Mouse (Mus musculus) C2C12 (cell line): Measurements from ENCODE around the gene Scaper. TPM values are rescaled to one million over a fixed set of nuclear protein-coding genes. Genes with fewer than 3 reads are reported as not detected.

ENCODE experiments used
- H3K27me3 ChIP-seq: one replicate; pipeline ENCODE4 v1.6.1; 2011; ENCODE audit not compliant: control insufficient read depth, insufficient read depth, insufficient read length
- H3K36me3 ChIP-seq: one replicate; pipeline ENCODE4 v1.6.1; 2011; ENCODE audit not compliant: control insufficient read depth, insufficient read depth
- H3K4me3 ChIP-seq: one replicate; pipeline ENCODE4 v1.5.1; 2011; ENCODE audit warnings: mild to moderate bottlenecking, control low read depth; ENCODE audit not compliant: poor library complexity, insufficient read depth, severe bottlenecking
- H3K79me2 ChIP-seq: one replicate; pipeline ENCODE4 v1.6.1; 2011; ENCODE audit not compliant: control insufficient read depth, insufficient read depth
- H3K79me3 ChIP-seq: one replicate; pipeline ENCODE4 v1.6.1; 2011; ENCODE audit warnings: low read depth, control low read depth
- H3ac ChIP-seq: one replicate; pipeline ENCODE3; 2011; ENCODE audit warnings: low read depth; ENCODE audit not compliant: control insufficient read depth, insufficient read length
- CEBPB ChIP-seq: IDR thresholded peaks from one replicate; pipeline ENCODE4 v1.6.1; 2011; ENCODE audit warnings: low read depth, mild to moderate bottlenecking, control low read depth, moderate library complexity
- CTCF ChIP-seq: IDR thresholded peaks from one replicate; pipeline ENCODE4 v1.5.1; 2011; ENCODE audit not compliant: control insufficient read depth, insufficient read depth, insufficient read length
- FOSL1 ChIP-seq: IDR thresholded peaks from one replicate; pipeline ENCODE4 v1.8.0; 2011; ENCODE audit warnings: mild to moderate bottlenecking, low read length; ENCODE audit not compliant: poor library complexity, insufficient read depth, severe bottlenecking
- MAX ChIP-seq: IDR thresholded peaks from one replicate; pipeline ENCODE4 v1.6.1; 2011; ENCODE audit warnings: mild to moderate bottlenecking, control low read depth
- MYOD1 ChIP-seq: IDR thresholded peaks from one replicate; pipeline ENCODE4 v1.6.1; 2011; ENCODE audit warnings: low read depth; ENCODE audit not compliant: control insufficient read depth, insufficient read length
- MYOG ChIP-seq: IDR thresholded peaks from one replicate; pipeline ENCODE4 v1.6.1; 2011; ENCODE audit not compliant: control insufficient read depth, insufficient read length; ENCODE audit errors: extremely low read depth
- USF1 ChIP-seq: IDR thresholded peaks from one replicate; pipeline ENCODE4 v1.6.1; 2011; ENCODE audit warnings: low read depth, mild to moderate bottlenecking, control low read depth, moderate library complexity
- long read RNA-seq, 2 experiments: library from polyadenylated mRNA; unstranded; transcript quantifications; one replicate each; pipeline ENCODE4 v2.0.0; 2019 to 2020
- polyA plus RNA-seq: library from polyadenylated mRNA; unstranded; fragments of >200 nt; fragmentation: generic; extraction: Trizol; gene quantifications from one replicate; pipeline ENCODE4 v1.2.1, GENCODE M21; 2012; ENCODE audit warnings: missing spikeins

Gene Scaper
- polyA plus RNA-seq, result 0.84 TPM
- long read RNA-seq, experiment 1, partial matches to known transcripts, result 3 of 3 reads
- long read RNA-seq, experiment 1, other reads (novel, unspliced or antisense), result 0 of 3 reads
- long read RNA-seq, experiment 2, full-length matches to known transcripts, result 9 of 44 reads
- long read RNA-seq, experiment 2, partial matches to known transcripts, result 23 of 44 reads
- long read RNA-seq, experiment 2, other reads (novel, unspliced or antisense), result 12 of 44 reads

- H3K36me3 ChIP-seq, result no peaks in the 10 kb centered on the region
- peak within 1 kb of the TSS; percentile 53 for H3K4me3 ChIP-seq
- H3ac ChIP-seq, result peak within 1 kb of the TSS; percentile 86
- H3K79me3 ChIP-seq, result no peaks in the 10 kb centered on the region
- no peaks in the 10 kb centered on the region for H3K79me2 ChIP-seq
- peak; percentile 10 for TF ChIP-seq CTCF
- TF ChIP-seq MYOD1, result no peak
- TF ChIP-seq CEBPB, result no peak
- TF ChIP-seq MYOG, result no peak
- no peak for TF ChIP-seq FOSL1
- no peak for TF ChIP-seq MAX
- TF ChIP-seq USF1, result peak; percentile 88
- H3K27me3 ChIP-seq, result no peaks in the 10 kb centered on the region
Measured at GRCm38 (mm10) chr9:55937664-55938617, at the start of gene Scaper. TSS of gene Scaper (minus strand) at chr9:55938119.

GRCm38 (mm10) chr9:55946819-55947218, 8.9 kb upstream of the Scaper start:
- Histone ChIP-seq H3K4me3 (no peak overlapping the region), H3K79me3 (no peaks in the 10 kb centered on the region), H3K79me2 (no peaks in the 10 kb centered on the region), H3K27me3 (no peaks in the 10 kb centered on the region), H3K36me3 (no peaks in the 10 kb centered on the region), H3ac (no peak overlapping the region)
- TF ChIP-seq CTCF (peak; percentile 17), CEBPB (no peak)

GRCm38 (mm10) chr9:55941356-55941755, 3.4 kb upstream of the Scaper start:
- Histone ChIP-seq H3ac (no peak overlapping the region), H3K27me3 (no peaks in the 10 kb centered on the region), H3K4me3 (no peak overlapping the region), H3K79me2 (no peaks in the 10 kb centered on the region), H3K79me3 (no peaks in the 10 kb centered on the region), H3K36me3 (no peaks in the 10 kb centered on the region)
- TF ChIP-seq CEBPB, result no peak
- TF ChIP-seq FOSL1, result no peak
- no peak for TF ChIP-seq MAX
- no peak for TF ChIP-seq MYOD1
- TF ChIP-seq USF1, result no peak
- TF ChIP-seq CTCF, result no peak
- TF ChIP-seq MYOG, result no peak

GRCm38 (mm10) chr9:55938618-55938985, 683 bp upstream of the Scaper start:
- H3K36me3 ChIP-seq, result no peaks in the 10 kb centered on the region
- peak overlapping the region; percentile 53 for H3K4me3 ChIP-seq
- H3K79me2 ChIP-seq, result no peaks in the 10 kb centered on the region
- H3K79me3 ChIP-seq, result no peaks in the 10 kb centered on the region
- H3ac ChIP-seq, result no peak overlapping the region
- no peak for TF ChIP-seq USF1
- TF ChIP-seq MYOD1, result peak; percentile 8
- no peaks in the 10 kb centered on the region for H3K27me3 ChIP-seq

DNA sequence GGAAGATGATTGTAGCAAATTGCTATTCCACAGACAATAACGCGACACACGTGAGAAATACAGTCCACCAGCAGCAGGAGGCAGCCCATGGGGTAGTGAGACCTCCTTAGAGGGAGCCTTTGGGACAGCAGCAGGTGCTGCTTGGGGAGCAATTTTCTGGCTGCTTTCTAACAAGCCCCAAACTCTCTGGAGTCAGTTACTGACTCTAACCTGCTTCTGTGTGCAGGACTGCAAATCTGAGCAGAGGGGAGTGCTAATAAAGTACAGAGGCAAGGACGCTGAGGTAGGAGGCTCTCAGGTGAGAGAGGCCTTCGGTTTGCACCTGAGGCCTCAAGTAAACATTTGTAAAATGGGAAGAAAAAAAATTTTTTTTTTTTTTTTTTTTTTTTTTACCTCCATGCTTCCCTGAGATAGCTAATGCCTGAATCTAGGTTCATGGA, 675 bp downstream of the Scaper start:
- no peaks in the 10 kb centered on the region for H3K27me3 ChIP-seq
- H3ac ChIP-seq, result no peak overlapping the region
- no peaks in the 10 kb centered on the region for H3K36me3 ChIP-seq
- H3K79me2 ChIP-seq, result no peaks in the 10 kb centered on the region
- H3K79me3 ChIP-seq, result no peaks in the 10 kb centered on the region
- H3K4me3 ChIP-seq, result peak overlapping the region; percentile 53
- TF ChIP-seq MAX (no peak), USF1 (no peak), FOSL1 (no peak), CTCF (no peak), MYOD1 (no peak), CEBPB (no peak), MYOG (no peak)

GRCm38 (mm10) chr9:55932482-55932881, 5.4 kb downstream of the Scaper start:
- no peaks in the 10 kb centered on the region for H3K27me3 ChIP-seq
- H3K79me2 ChIP-seq, result no peaks in the 10 kb centered on the region
- no peaks in the 10 kb centered on the region for H3K36me3 ChIP-seq
- TF ChIP-seq MYOD1, result no peak
- TF ChIP-seq FOSL1, result no peak
- no peak for TF ChIP-seq CTCF
- no peak for TF ChIP-seq MYOG
- H3ac ChIP-seq, result no peak overlapping the region
- no peaks in the 10 kb centered on the region for H3K79me3 ChIP-seq
- no peak overlapping the region for H3K4me3 ChIP-seq
